8 mouse cellular contexts compared by ENCODE assay signal in the genomic region with DNA sequence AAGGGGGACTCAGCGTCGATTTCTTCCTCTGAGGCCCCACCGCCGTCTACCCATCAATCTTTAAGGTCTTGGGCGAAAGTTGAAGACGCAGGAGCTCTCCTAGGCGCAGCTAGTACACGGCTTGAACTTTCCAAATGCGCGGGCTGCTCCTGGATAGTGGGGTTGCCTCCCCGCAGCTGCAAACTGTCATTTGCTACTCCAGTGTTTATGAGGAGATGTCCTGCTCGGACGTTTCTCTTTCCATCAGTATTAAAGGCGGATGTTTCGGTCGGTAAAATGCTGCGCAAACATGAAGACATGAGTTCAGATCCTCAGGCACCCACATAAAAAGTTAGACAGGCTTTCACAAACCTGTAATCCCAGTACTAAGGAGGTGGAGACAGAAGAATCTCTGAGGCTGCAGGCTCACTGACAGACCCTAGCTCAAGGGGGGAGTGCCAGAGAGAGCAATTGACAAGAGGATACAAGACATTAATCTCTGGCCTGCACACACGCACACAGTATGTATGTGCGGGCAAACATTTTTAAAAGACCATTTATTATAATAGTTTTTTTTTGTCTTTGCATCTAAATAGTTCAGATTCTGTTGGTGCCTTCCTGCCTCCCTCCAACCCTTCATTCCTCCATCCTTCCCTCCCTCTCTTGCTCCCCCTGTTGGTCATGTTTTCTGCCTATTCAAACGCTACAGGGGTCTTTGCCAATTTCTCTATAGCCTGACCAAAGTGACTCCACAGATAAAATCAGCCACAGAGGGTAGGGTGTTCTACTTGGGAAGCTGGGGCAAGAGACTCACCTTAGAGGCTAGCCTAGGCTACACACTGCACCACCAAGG. TPM values are rescaled to one million over a fixed set of nuclear protein-coding genes. Genes with fewer than 3 reads are reported as not detected.
A peak's percentile ranks its signal among the peaks of the same experiment; 100 is the strongest.
DNase-seq lines count a peak whose midpoint lies in the region; ATAC-seq and TF ChIP-seq lines count a peak whose summit lies in the region.

Gene Emilin2, minus strand, starts transcription at position 639 of the 832 bp plus-strand sequence.

- H3K9me3 ChIP-seq in G1E (replicated peaks), result no peaks in the 10 kb centered on the region
- no peaks in the 10 kb centered on the region for H3K9me3 ChIP-seq in liver, embryonic 11.5 days (ENCODE audit: control insufficient read depth, low read length)

- intact Hi-C loops in heart, postnatal 25 days (cut with DNase I), result loop anchor here (5.0 kb wide), 1 partner anchor 84 kb away; no protein-coding TSS in a partner anchor

- DNase-seq in B cell, adult 2 months, result peak; percentile 65 to 67
- DNase-seq in G1E (ENCODE audit: low spot score) (peak; percentile 27), adipocyte (ENCODE audit: low spot score) (no peak)
- no peak for DNase-seq in heart, postnatal 25 days (ENCODE audit: low spot score)
- peak; percentile 47 for DNase-seq in liver, embryonic 11.5 days (ENCODE audit: low spot score)
- peak; percentile 30 to 35 for DNase-seq in natural killer cell, adult 2 months (ENCODE audit: low spot score in 2 of 2)
- no peak for DNase-seq in cerebellum, adult 9-10 months

- TF ChIP-seq POLR2A in embryonic fibroblast, embryonic 13.5 days (IDR thresholded peaks at IDR 0.05; ENCODE audit: low read depth, low read length), result no peak

- peak; percentile 36 for TF ChIP-seq CTCF in G1E (IDR thresholded peaks at IDR 0.05; ENCODE audit: low read depth, low read length)
- TF ChIP-seq CTCF in embryonic fibroblast, embryonic 13.5 days (IDR thresholded peaks at IDR 0.05; ENCODE audit: borderline replicate concordance, insufficient read depth, low read length), result no peak; the same call in 1 of the 2 replicates

- peak within 1 kb of the TSS; percentile 100 for H3K4me2 ChIP-seq in liver, embryonic 11.5 days

- ATAC-seq in G1E (ENCODE audit: extremely low read depth, insufficient number of reproducible peaks, low FRiP score, poor library complexity, severe bottlenecking), result 0 out of 2 replicates have a peak, but pooled peaks have one; percentile 25
- peak; percentile 56 for ATAC-seq in liver, embryonic 11.5 days (replicated peaks; ENCODE audit: low FRiP score)

- H3K4me1 ChIP-seq in G1E (ENCODE audit: insufficient read depth, low read depth, low read length), result peaks cover 44% of the 10 kb centered on the region
- no peaks in the 10 kb centered on the region for H3K4me1 ChIP-seq in embryonic fibroblast, embryonic 13.5 days (ENCODE audit: control insufficient read depth, insufficient read depth, low read length)
- H3K4me1 ChIP-seq in liver, embryonic 11.5 days (replicated peaks; ENCODE audit: control insufficient read depth, insufficient read depth, low read length), result peaks cover 11% of the 10 kb centered on the region

- H3K36me3 ChIP-seq in G1E (replicated peaks), result peaks cover 27% of the 10 kb centered on the region
- H3K36me3 ChIP-seq in liver, embryonic 11.5 days (ENCODE audit: control insufficient read depth, insufficient read depth, low read length), result no peaks in the 10 kb centered on the region

- no peak within 1 kb of the TSS for H3K27ac ChIP-seq in embryonic fibroblast, embryonic 13.5 days (ENCODE audit: insufficient read depth, low read length)
- H3K27ac ChIP-seq in liver, embryonic 11.5 days (ENCODE audit: low read depth, low read length), result peak within 1 kb of the TSS; percentile 20

- peak within 1 kb of the TSS; percentile 88 for H3K9ac ChIP-seq in liver, embryonic 11.5 days (ENCODE audit: low read depth, low read length)

- peaks cover 20% of the 10 kb centered on the region; the same call in 1 of the 2 replicates for H3K27me3 ChIP-seq in G1E (ENCODE audit: insufficient read depth, low read length)
- H3K27me3 ChIP-seq in liver, embryonic 11.5 days (replicated peaks; ENCODE audit: control insufficient read depth, insufficient read depth, low read length), result peaks cover 5% of the 10 kb centered on the region; the same call in 1 of the 2 replicates

- 7% methylated on average over 20 of the region's 20 CpGs for WGBS in liver, embryonic 11.5 days

- peak within 1 kb of the TSS; percentile 75 for H3K4me3 ChIP-seq in G1E (ENCODE audit: low read depth, low read length)
- H3K4me3 ChIP-seq in embryonic fibroblast, embryonic 13.5 days (ENCODE audit: insufficient read depth, low read length), result peak within 1 kb of the TSS; percentile 43
- H3K4me3 ChIP-seq in liver, embryonic 11.5 days (ENCODE audit: low read depth, low read length), result peak within 1 kb of the TSS; percentile 73

RNA-seq across cellular contexts. Expression of gene Emilin2, which starts in this region (rescaled TPM):
- total RNA-seq in G1E (2014; fragmentation: Nextera tagmentation) (80.3 and 81.3 TPM in 2 replicates), G1E (2017) (137 and 170 TPM in 2 replicates)
- 106 and 131 TPM in 2 replicates for polyA plus RNA-seq in G1E (2012)
- 18.0 and 20.2 TPM in 2 replicates for polyA plus RNA-seq in embryonic fibroblast, embryonic 13.5 days (2011; ENCODE audit: insufficient read length, low read depth, missing spikeins)
- total RNA-seq in heart, postnatal 25 days (2021), result 10 to 100 TPM; 64.3 to 73.1 TPM
- 31.3 and 33.4 TPM in 2 replicates for polyA plus RNA-seq in liver, embryonic 11.5 days (2014; fragmentation: Nextera tagmentation; extraction: Ambion mirVana)

Comparison
In these comparisons a context has a peak if more than half of its experiments do, and no peak if none do; other contexts are left out.
1. DNase-seq: peak in B cell, adult 2 months (2 of 2), G1E (single experiment), liver, embryonic 11.5 days (single experiment) and natural killer cell, adult 2 months (2 of 2); none in heart, postnatal 25 days (single experiment), cerebellum, adult 9-10 months (single experiment) and adipocyte (single experiment).
2. Peak in every context shown above with its lines, with median percentiles within 50 percentile points of each other: H3K4me3 ChIP-seq.